Mouse (Mus musculus) liver, embryonic 16.5 days (tissue): ENCODE results near the gene Tesc. TPM values are rescaled to one million over a fixed set of nuclear protein-coding genes. Genes with fewer than 3 reads are reported as not detected.

Source experiments
- ATAC-seq: fragments of 200-750 bp; cut with Nextera tagmentation; 2 replicates; pipeline ENCODE4 v1.8.0; 2017; ENCODE audit warnings: low read depth, mild to moderate bottlenecking, moderate number of reproducible peaks, moderate library complexity
- H3K27ac ChIP-seq: fragments of 300-500 bp; sonication (generic); 2 replicates; pipeline ENCODE4 v1.5.1; 2014; ENCODE audit warnings: mild to moderate bottlenecking, low read length
- H3K27me3 ChIP-seq: fragments of 300-500 bp; sonication (generic); 2 replicates; pipeline ENCODE4 v1.6.1; 2014; ENCODE audit warnings: low read depth, low read length, mixed read lengths; ENCODE audit not compliant: control insufficient read depth, insufficient read depth
- H3K36me3 ChIP-seq: fragments of 300-500 bp; sonication (generic); 2 replicates; pipeline ENCODE4 v1.6.1; 2014; ENCODE audit warnings: mild to moderate bottlenecking; ENCODE audit not compliant: control insufficient read depth, insufficient read depth
- H3K4me1 ChIP-seq: fragments of 300-500 bp; sonication (generic); 2 replicates; pipeline ENCODE4 v1.6.1; 2014; ENCODE audit warnings: low read depth, low read length, mixed read lengths; ENCODE audit not compliant: control insufficient read depth
- H3K4me2 ChIP-seq: fragments of 300-500 bp; sonication (generic); 2 replicates; pipeline ENCODE4 v1.6.1; 2014; ENCODE audit warnings: low read depth, low read length, mixed read lengths
- H3K4me3 ChIP-seq: fragments of 300-500 bp; sonication (generic); 2 replicates; pipeline ENCODE4 v1.5.1; 2014; ENCODE audit warnings: low read depth, mild to moderate bottlenecking, low read length
- H3K9ac ChIP-seq: fragments of 300-500 bp; sonication (generic); 2 replicates; pipeline ENCODE4 v1.6.1; 2014; ENCODE audit warnings: low read depth, low read length
- H3K9me3 ChIP-seq: fragments of 300-500 bp; sonication (generic); replicated peaks from 2 replicates; pipeline ENCODE4 v1.6.1; 2016; ENCODE audit warnings: low read length; ENCODE audit not compliant: control insufficient read depth
- WGBS: fragments of 180-500 bp; shearing (Covaris S2); extraction: QIAGEN DNeasy Blood & Tissue Kit; methylation state at CpG from one replicate; pipeline ENCODE4 v1.1.7; 2014; ENCODE audit not compliant: insufficient replicate concordance; 5-methylcytosine and 5-hydroxymethylcytosine counted together
- polyA plus RNA-seq: library from polyadenylated mRNA; unstranded; fragments of >200 nt; fragmentation: Nextera tagmentation; extraction: Ambion mirVana; gene quantifications from 2 replicates; pipeline ENCODE4 v1.2.1, GENCODE M21; 2015

The Tesc gene
- polyA plus RNA-seq, 1 experiment from 2014 or later = 1.9 TPM

DNA sequence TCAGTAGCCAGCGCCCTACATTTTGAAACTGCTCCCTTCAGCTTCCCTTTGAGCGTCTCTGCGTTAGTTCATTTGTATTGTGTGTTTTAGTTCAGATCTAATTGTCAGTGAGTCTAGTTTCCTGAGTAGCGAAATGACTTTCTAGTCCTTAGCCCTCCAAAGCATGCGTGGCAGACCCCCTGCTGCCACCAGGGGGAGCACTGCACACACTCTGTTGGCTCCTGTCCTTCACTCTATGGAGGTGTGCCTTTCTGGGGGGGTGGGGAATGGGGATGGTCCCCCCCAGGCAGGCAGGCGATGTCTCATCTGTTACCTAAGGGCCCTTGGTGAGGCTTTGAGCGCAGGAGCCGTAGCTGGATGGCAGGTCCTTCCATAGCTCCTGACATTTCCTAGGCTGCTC lies 22.9 kb upstream of the Tesc start:
- 71% methylated on average over 8 of the region's 8 CpGs for WGBS
- Histone ChIP-seq H3K4me1 (no peaks in the 10 kb centered on the region), H3K27me3 (no peaks in the 10 kb centered on the region), H3K36me3 (peaks cover 10% of the 10 kb centered on the region), H3K27ac (no peak overlapping the region), H3K4me2 (no peak overlapping the region), H3K4me3 (no peak overlapping the region), H3K9me3 (no peaks in the 10 kb centered on the region), H3K9ac (no peak overlapping the region)
- ATAC-seq = no peak

DNA sequence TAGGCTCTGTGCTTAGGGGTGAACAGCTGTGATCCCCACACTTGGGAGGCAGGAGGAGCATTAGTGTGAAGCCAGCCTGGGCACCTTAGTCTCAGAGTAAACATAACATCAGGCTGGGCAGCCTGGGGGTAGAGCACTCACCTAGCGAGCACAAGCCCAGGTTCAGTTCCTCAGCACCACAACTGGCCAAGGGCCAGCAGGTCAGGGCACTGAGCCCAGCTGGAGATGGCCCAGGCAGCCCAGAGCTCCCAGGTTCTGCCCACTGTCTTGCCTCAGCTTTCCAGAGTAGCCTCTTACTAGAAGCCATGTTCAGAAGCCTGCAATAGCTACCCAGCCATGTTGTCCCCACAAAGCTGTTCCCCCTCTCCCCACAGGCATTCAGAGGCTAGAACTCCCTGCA lies 21.8 kb upstream of the Tesc start:
- Histone ChIP-seq H3K4me2 (no peak overlapping the region), H3K9ac (no peak overlapping the region), H3K4me1 (no peaks in the 10 kb centered on the region), H3K27me3 (no peaks in the 10 kb centered on the region), H3K36me3 (peaks cover 6% of the 10 kb centered on the region), H3K9me3 (no peaks in the 10 kb centered on the region), H3K4me3 (no peak overlapping the region), H3K27ac (no peak overlapping the region)
- 71% methylated on average over 1 of the region's 1 CpGs for WGBS
- no peak for ATAC-seq

DNA sequence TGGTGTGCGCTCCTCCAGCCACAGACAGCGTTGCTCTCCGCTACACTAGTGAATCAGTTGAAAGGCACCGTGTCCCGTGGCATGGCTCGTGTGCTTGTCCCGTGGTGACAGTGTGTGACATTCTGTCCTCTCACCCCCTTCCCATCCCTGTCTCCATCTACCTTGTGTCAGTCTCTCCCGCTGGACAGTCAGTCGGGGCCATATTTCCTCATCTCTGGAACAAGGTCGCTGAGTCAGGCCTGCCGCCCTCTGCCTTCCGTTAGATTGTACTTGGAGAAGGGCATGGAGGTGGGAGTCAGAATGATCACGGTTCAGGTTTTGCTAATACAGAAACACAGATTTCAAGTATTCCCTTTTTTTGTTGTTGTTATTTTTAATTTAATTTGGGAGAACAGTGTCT lies 19.2 kb upstream of the Tesc start:
- Histone ChIP-seq H3K27me3 (no peaks in the 10 kb centered on the region), H3K27ac (no peak overlapping the region), H3K9me3 (no peaks in the 10 kb centered on the region), H3K4me3 (no peak overlapping the region), H3K36me3 (no peaks in the 10 kb centered on the region; the same call in 1 of the 2 replicates), H3K9ac (no peak overlapping the region), H3K4me2 (no peak overlapping the region), H3K4me1 (no peaks in the 10 kb centered on the region)
- ATAC-seq = no peak
- WGBS = 82% methylated on average over 13 of the region's 13 CpGs

DNA sequence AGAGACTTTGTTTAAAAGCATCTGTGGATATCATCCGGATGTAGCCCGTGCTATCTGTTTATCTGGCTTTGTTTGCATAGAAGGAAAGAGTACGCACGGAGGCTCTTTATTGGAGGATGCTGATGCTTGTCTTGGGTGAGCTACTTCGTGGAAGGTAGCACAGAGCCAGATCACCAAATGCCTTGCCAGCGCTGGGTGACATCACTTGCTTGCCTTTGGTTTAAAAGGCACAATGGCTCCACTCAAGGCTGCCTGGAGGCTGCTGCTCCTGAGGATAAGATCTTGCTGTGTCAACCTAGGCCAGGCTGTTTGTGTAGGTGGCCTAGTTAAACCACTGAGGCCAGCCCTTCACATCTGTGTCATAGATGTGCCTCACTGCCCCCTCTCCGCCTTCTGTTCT lies 16.7 kb upstream of the Tesc start:
- H3K9me3 ChIP-seq = no peaks in the 10 kb centered on the region
- H3K9ac ChIP-seq = no peak overlapping the region
- H3K36me3 ChIP-seq = no peaks in the 10 kb centered on the region; the same call in 1 of the 2 replicates
- H3K4me1 ChIP-seq = no peaks in the 10 kb centered on the region
- H3K27me3 ChIP-seq = no peaks in the 10 kb centered on the region; the same call in 1 of the 2 replicates
- ATAC-seq = no peak
- 69% methylated on average over 7 of the region's 7 CpGs for WGBS
- no peak overlapping the region for H3K4me3 ChIP-seq
- H3K27ac ChIP-seq = no peak overlapping the region
- H3K4me2 ChIP-seq = no peak overlapping the region

GRCm38 (mm10) chr5:118011796-118012195 lies 15.7 kb upstream of the Tesc start:
- no peak overlapping the region for H3K27ac ChIP-seq
- 64% methylated on average over 7 of the region's 7 CpGs for WGBS
- no peaks in the 10 kb centered on the region; the same call in 1 of the 2 replicates for H3K27me3 ChIP-seq
- no peak overlapping the region for H3K9ac ChIP-seq
- H3K9me3 ChIP-seq = no peaks in the 10 kb centered on the region
- no peak overlapping the region for H3K4me3 ChIP-seq
- no peaks in the 10 kb centered on the region; the same call in 1 of the 2 replicates for H3K36me3 ChIP-seq
- ATAC-seq = no peak
- H3K4me2 ChIP-seq = no peak overlapping the region
- no peaks in the 10 kb centered on the region for H3K4me1 ChIP-seq

DNA sequence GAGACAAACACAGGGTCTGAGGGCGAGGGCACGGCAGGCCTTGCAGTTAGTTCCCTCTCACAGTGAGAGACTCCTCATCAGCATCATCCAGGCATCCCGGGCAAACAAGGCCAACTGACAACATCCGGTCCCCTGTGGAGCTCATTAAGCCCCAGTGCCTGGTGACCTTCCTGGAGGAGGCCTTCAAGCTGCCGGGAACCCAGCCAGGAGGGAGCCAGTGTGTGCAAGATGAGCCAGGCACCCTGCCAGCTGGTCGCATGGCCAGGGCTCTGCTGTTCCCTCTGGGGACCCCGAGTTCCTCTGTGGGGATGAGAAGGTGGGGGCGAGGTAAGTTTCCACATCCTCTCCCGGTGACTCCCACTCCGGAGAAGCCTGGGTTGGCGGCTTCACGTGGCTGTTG lies 12.5 kb upstream of the Tesc start:
- Histone ChIP-seq H3K9ac (no peak overlapping the region), H3K4me2 (no peak overlapping the region), H3K36me3 (no peaks in the 10 kb centered on the region), H3K27ac (no peak overlapping the region), H3K27me3 (no peaks in the 10 kb centered on the region; the same call in 1 of the 2 replicates), H3K4me1 (no peaks in the 10 kb centered on the region), H3K4me3 (no peak overlapping the region), H3K9me3 (no peaks in the 10 kb centered on the region)
- WGBS = 33% methylated on average over 12 of the region's 12 CpGs
- no peak for ATAC-seq

DNA sequence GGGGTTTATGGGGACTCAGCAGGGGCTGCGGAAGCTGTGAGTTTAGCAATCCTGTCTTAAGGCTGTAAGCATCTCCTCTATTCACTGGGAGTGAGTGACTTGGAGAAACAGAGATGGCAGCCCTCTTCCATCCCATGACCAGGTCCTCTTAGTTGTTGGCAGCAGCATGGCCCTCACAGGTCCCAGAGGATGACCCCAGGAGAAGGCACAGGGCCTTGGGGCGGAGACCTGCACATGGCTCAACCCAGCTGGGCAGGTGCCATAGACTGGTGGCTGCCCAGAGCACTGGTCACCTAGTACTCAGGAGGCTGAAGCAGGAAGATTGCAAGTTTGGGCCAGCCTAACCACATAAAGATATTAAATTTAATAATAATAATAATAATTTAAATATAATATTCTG lies 11.9 kb upstream of the Tesc start:
- whole genome bisulfite sequencing = 76% methylated on average over 2 of the region's 2 CpGs
- Histone ChIP-seq H3K9ac (no peak overlapping the region), H3K4me3 (no peak overlapping the region)

DNA sequence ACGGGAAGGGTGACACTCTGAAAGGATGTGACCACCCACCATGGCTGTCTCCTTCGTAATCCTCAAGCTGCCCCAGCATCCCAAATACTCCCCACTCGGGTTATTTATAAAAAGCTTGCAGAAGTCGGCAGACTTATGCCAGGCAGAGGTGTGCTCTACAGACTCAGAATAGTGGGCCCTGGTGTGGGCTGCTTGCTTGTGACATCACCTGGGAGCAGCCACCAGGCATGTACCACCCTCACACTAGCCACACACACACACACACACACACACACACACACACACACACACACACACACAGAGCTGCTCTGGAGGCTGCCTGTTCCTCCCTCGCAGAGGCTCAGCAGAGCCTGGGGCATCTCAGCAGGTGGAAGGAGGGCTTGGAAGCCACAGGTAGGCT lies 10.0 kb upstream of the Tesc start:
- Histone ChIP-seq H3K27ac (no peak overlapping the region), H3K27me3 (no peaks in the 10 kb centered on the region; the same call in 1 of the 2 replicates), H3K36me3 (no peaks in the 10 kb centered on the region), H3K4me1 (no peaks in the 10 kb centered on the region), H3K9ac (no peak overlapping the region), H3K4me2 (no peak overlapping the region), H3K4me3 (no peak overlapping the region), H3K9me3 (no peaks in the 10 kb centered on the region)
- 50% methylated on average over 5 of the region's 5 CpGs for WGBS
- ATAC-seq = no peak

More for the DNA sequence above, 11.9 kb upstream of the Tesc start:
- Histone ChIP-seq H3K27ac (no peak overlapping the region), H3K4me2 (no peak overlapping the region), H3K4me1 (no peaks in the 10 kb centered on the region), H3K9me3 (no peaks in the 10 kb centered on the region), H3K36me3 (no peaks in the 10 kb centered on the region), H3K27me3 (no peaks in the 10 kb centered on the region; the same call in 1 of the 2 replicates)
- no peak for ATAC-seq

GRCm38 (mm10) chr5:118019905-118020304 lies 7.6 kb upstream of the Tesc start:
- H3K27me3 ChIP-seq = no peaks in the 10 kb centered on the region; the same call in 1 of the 2 replicates
- no peak overlapping the region for H3K9ac ChIP-seq
- H3K27ac ChIP-seq = no peak overlapping the region
- 50% methylated on average over 11 of the region's 11 CpGs for WGBS
- no peak overlapping the region for H3K4me3 ChIP-seq
- H3K4me1 ChIP-seq = no peaks in the 10 kb centered on the region
- H3K36me3 ChIP-seq = no peaks in the 10 kb centered on the region
- H3K9me3 ChIP-seq = no peaks in the 10 kb centered on the region
- ATAC-seq = no peak
- H3K4me2 ChIP-seq = no peak overlapping the region
